Mouse (Mus musculus): ENCODE results near the gene Ccdc105. TPM values are rescaled to one million over a fixed set of nuclear protein-coding genes. Genes with fewer than 3 reads are reported as not detected.

The Ccdc105 gene
- polyA plus RNA-seq, 1 experiment, result 0.33 TPM

DNA sequence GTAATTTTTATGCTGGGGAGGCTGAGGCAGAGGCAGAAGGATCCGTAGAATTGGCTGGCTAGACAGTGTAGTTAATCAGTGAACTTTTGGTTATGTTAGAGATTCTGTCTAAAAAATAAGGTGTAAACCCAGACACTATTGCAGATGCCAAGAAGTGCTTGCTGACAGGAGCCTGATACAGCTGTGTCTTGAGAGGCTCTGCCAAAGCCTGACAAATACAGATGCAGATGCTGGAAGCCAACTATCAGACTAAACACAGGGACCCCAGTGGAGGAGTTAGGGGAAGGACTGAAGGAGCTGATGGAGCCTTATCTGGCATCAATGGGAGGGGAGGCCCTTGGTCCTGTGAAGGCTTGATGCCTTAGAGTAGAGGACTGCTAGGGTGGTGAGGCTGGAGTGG is 12.7 kb upstream of the Ccdc105 start:
- no peak for DNase-seq
- Histone ChIP-seq H3K27me3 (ENCODE audit: control insufficient read depth, insufficient read depth, low read length) (no peaks in the 10 kb centered on the region), H3K4me1 (ENCODE audit: control insufficient read depth, insufficient read depth, low read length) (no peaks in the 10 kb centered on the region), H3K4me3 (replicated peaks; ENCODE audit: insufficient read depth, low read depth, low read length) (no peak overlapping the region), H3K27ac (ENCODE audit: insufficient read depth, low read length) (no peak overlapping the region)
- 92% methylated on average over 1 of the region's 1 CpGs for WGBS
- TF ChIP-seq POLR2A (IDR thresholded peaks at IDR 0.05; ENCODE audit: borderline replicate concordance, insufficient read depth, low read length) (no peak), CTCF (IDR thresholded peaks at IDR 0.05; ENCODE audit: borderline replicate concordance, insufficient read depth, low read depth, low read length) (no peak)

DNA sequence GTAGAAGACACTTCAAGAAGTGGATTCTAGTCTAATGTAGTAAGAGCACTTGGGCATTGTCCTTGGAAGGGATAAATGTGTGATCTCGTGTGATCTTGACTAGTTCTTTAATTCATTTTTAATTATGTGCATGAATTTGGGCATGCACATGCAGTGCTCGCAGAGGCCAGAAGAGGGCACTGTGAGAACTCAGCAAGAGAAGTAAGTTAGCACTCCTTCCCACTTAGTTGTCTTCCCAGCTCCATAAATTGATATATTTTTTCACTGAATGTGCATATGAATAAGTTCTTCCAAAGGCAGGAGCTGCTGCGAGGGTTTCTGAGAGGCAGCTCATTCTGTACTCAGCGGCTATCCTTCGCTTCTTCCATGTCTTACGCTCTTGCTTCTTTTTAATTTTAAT is 3.2 kb upstream of the Ccdc105 start:
- 26% methylated on average over 6 of the region's 6 CpGs for WGBS
- no peaks in the 10 kb centered on the region for H3K4me1 ChIP-seq (ENCODE audit: control insufficient read depth, insufficient read depth, low read length)
- H3K27ac ChIP-seq (ENCODE audit: insufficient read depth, low read length), result no peak overlapping the region
- DNase-seq, result peak; percentile 59 to 76
- H3K27me3 ChIP-seq (ENCODE audit: control insufficient read depth, insufficient read depth, low read length), result no peaks in the 10 kb centered on the region
- H3K4me3 ChIP-seq (replicated peaks; ENCODE audit: insufficient read depth, low read depth, low read length), result no peak overlapping the region
- TF ChIP-seq POLR2A (IDR thresholded peaks at IDR 0.05; ENCODE audit: borderline replicate concordance, insufficient read depth, low read length) (no peak), CTCF (IDR thresholded peaks at IDR 0.05; ENCODE audit: borderline replicate concordance, insufficient read depth, low read depth, low read length) (peak; percentile 89)

DNA sequence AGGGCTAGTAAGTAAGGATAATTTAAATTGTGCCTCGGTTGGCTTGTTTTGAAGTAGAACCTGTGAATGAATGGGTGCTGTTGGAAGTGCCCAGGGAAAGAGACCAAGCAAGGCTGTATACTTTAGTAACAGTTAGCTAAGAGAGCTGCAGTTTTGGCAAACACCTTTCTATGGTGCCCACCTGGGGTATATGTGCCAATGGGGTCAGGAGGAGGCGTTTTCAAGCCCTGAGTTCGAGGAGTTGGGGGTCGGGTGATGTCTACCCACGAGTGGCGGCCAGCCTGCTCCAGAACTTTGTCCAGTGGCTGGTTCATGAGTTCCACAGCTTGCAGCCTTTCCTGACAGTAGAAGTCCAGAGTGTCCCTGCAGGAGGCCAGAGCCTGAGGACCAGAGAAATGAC is 3.9 kb downstream of the Ccdc105 start:
- H3K4me3 ChIP-seq (replicated peaks; ENCODE audit: insufficient read depth, low read depth, low read length), result no peak overlapping the region
- 89% methylated on average over 6 of the region's 6 CpGs for WGBS
- no peak overlapping the region for H3K27ac ChIP-seq (ENCODE audit: insufficient read depth, low read length)
- DNase-seq, result no peak
- no peaks in the 10 kb centered on the region for H3K4me1 ChIP-seq (ENCODE audit: control insufficient read depth, insufficient read depth, low read length)
- no peaks in the 10 kb centered on the region for H3K27me3 ChIP-seq (ENCODE audit: control insufficient read depth, insufficient read depth, low read length)
- no peak for TF ChIP-seq CTCF (IDR thresholded peaks at IDR 0.05; ENCODE audit: borderline replicate concordance, insufficient read depth, low read depth, low read length)
- no peak for TF ChIP-seq POLR2A (IDR thresholded peaks at IDR 0.05; ENCODE audit: borderline replicate concordance, insufficient read depth, low read length)

DNA sequence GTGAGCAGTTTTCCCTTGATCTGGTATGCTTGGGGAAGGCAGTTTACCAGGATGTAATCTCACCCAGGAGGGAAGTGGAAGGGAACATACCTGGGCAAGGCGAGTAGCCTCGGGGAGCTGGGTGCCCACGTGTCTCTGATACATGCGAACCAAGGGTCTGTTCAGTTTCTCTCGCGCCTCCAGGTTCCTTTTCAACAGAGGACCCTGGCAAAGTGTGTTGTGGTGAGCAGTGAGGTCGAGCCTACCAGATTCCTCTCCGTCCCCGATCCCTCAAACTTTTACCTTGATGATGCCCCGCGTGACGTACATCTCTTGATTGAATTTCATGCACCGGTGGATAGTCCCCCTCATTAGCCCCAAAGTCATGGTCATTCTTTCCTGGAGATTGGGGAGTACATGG is 4.7 kb downstream of the Ccdc105 start:
- TF ChIP-seq CTCF (IDR thresholded peaks at IDR 0.05; ENCODE audit: borderline replicate concordance, insufficient read depth, low read depth, low read length) (no peak), POLR2A (IDR thresholded peaks at IDR 0.05; ENCODE audit: borderline replicate concordance, insufficient read depth, low read length) (no peak)

DNA sequence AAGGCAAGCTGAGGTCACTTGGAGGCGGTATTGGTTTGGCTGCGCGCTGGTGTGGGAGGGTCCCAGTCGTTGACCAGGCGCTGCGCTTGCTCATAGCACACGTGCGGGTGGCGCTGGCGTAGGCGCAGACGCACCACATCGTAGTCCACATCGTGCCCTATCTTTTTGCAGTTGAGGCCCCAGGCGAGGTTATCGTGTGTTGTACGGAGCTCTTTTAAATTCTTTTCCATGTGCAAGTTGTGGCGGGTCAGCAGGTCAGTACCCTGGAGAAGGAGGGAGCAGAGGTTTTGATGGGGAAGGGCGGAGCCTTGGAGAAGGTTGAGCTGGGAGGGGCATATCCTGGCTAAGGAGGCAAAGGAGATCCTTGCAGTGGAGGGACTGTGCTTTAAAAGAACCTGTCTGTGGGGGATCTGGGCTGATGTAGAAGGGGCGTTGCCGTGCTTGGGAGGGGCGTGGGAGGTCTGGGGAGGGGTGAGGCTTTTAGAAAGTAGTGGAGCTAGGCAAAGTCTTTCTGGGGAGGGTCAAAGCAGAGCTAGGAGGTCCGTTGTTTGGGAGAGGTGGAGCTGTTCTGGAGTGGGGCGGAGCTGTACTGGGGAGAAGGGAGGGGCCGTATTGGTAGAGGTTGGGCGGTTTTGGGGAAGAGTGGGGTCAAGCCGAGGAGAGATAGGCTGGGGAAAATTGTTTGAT is 5.7 kb downstream of the Ccdc105 start:
- H3K27ac ChIP-seq (ENCODE audit: insufficient read depth, low read length), result no peak overlapping the region
- WGBS, result 4% methylated on average over 27 of the region's 27 CpGs
- H3K4me1 ChIP-seq (ENCODE audit: control insufficient read depth, insufficient read depth, low read length), result no peaks in the 10 kb centered on the region
- TF ChIP-seq POLR2A (IDR thresholded peaks at IDR 0.05; ENCODE audit: borderline replicate concordance, insufficient read depth, low read length), result no peak
- no peak for TF ChIP-seq CTCF (IDR thresholded peaks at IDR 0.05; ENCODE audit: borderline replicate concordance, insufficient read depth, low read depth, low read length)
- H3K27me3 ChIP-seq (ENCODE audit: control insufficient read depth, insufficient read depth, low read length), result no peaks in the 10 kb centered on the region
- peak overlapping the region; percentile 53 for H3K4me3 ChIP-seq (replicated peaks; ENCODE audit: insufficient read depth, low read depth, low read length)
- peak; percentile 19 to 30 for DNase-seq

More for the DNA sequence above, 4.7 kb downstream of the Ccdc105 start:
- 88% methylated on average over 13 of the region's 13 CpGs for WGBS
- H3K27me3 ChIP-seq (ENCODE audit: control insufficient read depth, insufficient read depth, low read length), result no peaks in the 10 kb centered on the region
- no peaks in the 10 kb centered on the region for H3K4me1 ChIP-seq (ENCODE audit: control insufficient read depth, insufficient read depth, low read length)
- H3K27ac ChIP-seq (ENCODE audit: insufficient read depth, low read length), result no peak overlapping the region
- no peak overlapping the region for H3K4me3 ChIP-seq (replicated peaks; ENCODE audit: insufficient read depth, low read depth, low read length)
- DNase-seq, result peak in 1 of 2 experiments; percentile 7

DNA sequence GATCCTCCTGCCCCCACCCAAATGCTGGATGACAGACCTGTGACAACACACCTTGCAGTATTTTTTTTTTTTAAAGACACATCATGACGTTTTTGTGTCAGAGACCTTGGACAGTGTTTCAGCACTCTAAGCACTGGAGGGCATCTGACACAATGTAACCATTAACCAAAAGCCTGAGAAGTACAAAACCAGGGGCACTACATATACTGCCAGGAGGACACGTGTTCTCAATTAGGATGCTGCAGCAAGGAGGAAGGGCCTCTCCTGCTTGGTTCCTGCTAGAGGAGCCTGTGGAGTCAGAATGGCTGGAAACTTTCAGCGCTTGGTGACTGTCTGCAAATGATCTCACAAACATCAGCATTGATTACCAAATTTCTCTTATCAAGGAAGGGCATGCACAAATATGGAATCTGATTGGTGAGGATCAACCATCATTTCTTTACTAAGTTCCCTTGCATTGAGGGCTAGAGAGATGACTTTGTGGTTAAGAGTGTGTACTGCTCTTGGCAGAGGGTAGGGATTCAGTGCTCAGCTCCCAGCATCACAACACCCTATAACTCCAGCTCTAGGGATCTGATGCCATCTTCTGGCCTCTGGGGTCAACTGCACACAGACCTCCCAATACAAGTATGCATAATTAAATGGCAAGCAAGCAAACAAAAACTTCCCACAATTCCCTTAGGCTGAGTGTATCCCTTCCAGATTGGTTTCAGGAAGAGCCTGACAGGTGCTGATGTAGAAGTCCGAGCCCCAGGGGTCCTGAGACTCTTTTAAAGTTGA is 7.2 kb downstream of the Ccdc105 start:
- TF ChIP-seq CTCF (IDR thresholded peaks at IDR 0.05; ENCODE audit: borderline replicate concordance, insufficient read depth, low read depth, low read length), result peak; percentile 21; the same call in 1 of the 2 replicates
- TF ChIP-seq POLR2A (IDR thresholded peaks at IDR 0.05; ENCODE audit: borderline replicate concordance, insufficient read depth, low read length), result no peak
- H3K4me1 ChIP-seq (ENCODE audit: control insufficient read depth, insufficient read depth, low read length), result no peaks in the 10 kb centered on the region
- DNase-seq, result no peak
- no peak overlapping the region for H3K27ac ChIP-seq (ENCODE audit: insufficient read depth, low read length)
- H3K27me3 ChIP-seq (ENCODE audit: control insufficient read depth, insufficient read depth, low read length), result no peaks in the 10 kb centered on the region
- 67% methylated on average over 4 of the region's 4 CpGs for WGBS
- no peak overlapping the region for H3K4me3 ChIP-seq (replicated peaks; ENCODE audit: insufficient read depth, low read depth, low read length)

DNA sequence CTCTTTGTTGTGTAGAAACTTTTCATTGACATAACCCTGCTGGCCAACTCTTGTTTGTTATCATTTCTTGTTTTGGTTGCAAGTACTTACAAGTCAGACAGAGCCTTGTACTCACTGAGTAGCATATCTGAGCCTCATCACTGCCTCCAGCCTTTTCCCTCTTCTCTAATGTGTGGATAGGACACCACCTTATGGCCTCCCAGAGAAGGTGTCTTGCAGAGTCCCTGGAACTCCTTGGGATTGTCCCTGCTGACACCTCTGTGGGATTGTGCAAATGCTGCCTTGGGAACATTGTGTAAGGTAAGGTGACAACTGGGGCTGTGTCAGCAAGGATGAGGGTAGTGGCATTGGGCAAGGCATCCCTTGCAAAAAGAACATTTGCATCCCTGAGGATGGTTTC is 9.1 kb downstream of the Ccdc105 start:
- TF ChIP-seq POLR2A (IDR thresholded peaks at IDR 0.05; ENCODE audit: borderline replicate concordance, insufficient read depth, low read length) (no peak), CTCF (IDR thresholded peaks at IDR 0.05; ENCODE audit: borderline replicate concordance, insufficient read depth, low read depth, low read length) (no peak)
- no peak overlapping the region for H3K4me3 ChIP-seq (replicated peaks; ENCODE audit: insufficient read depth, low read depth, low read length)
- H3K27ac ChIP-seq (ENCODE audit: insufficient read depth, low read length), result no peak overlapping the region
- no peaks in the 10 kb centered on the region for H3K4me1 ChIP-seq (ENCODE audit: control insufficient read depth, insufficient read depth, low read length)
- DNase-seq, result no peak
- no peaks in the 10 kb centered on the region for H3K27me3 ChIP-seq (ENCODE audit: control insufficient read depth, insufficient read depth, low read length)

DNA sequence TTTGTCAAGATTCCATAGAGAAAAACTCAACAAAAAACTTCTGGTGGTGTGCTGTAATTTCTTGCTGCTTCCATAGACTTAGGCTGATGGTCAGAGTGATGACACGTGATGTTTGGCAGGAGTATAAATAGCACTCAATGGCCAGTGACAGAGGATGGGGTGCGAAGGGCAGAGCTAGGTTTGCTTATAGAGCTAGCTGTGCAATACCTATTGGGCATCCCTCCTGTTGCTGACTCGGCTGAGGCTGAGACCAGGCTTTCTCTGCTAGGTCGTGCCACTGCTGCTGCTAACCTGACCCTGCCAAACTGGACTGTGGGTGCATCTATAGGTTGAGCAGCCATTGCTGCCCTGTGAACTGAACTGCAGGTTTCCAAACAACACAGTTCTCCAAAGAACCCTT is 13.0 kb downstream of the Ccdc105 start:
- Histone ChIP-seq H3K4me3 (replicated peaks; ENCODE audit: insufficient read depth, low read depth, low read length) (no peak overlapping the region), H3K4me1 (ENCODE audit: control insufficient read depth, insufficient read depth, low read length) (no peaks in the 10 kb centered on the region), H3K27ac (ENCODE audit: insufficient read depth, low read length) (no peak overlapping the region), H3K27me3 (ENCODE audit: control insufficient read depth, insufficient read depth, low read length) (no peaks in the 10 kb centered on the region)
- 76% methylated on average over 4 of the region's 4 CpGs for WGBS
- no peak for DNase-seq
- TF ChIP-seq POLR2A (IDR thresholded peaks at IDR 0.05; ENCODE audit: borderline replicate concordance, insufficient read depth, low read length) (no peak), CTCF (IDR thresholded peaks at IDR 0.05; ENCODE audit: borderline replicate concordance, insufficient read depth, low read depth, low read length) (no peak)

All from cerebellum, adult 2 months (tissue).